Mouse (Mus musculus) cerebellum, postnatal 25 days (tissue): Measurements from ENCODE around the gene Cgnl1.

Source experiments
- DNase-seq, 2 experiments: peaks; one replicate each; pipeline ENCODE4 v3.0.0; 2021; ENCODE audit warnings: mixed read lengths in 2 of 2

The Cgnl1 gene

GRCm38 (mm10) chr9:71770991-71771767, at the start of gene Cgnl1:
Gene Cgnl1, minus strand, starts transcription at chr9:71771602.
- peak; percentile 78 to 81 for DNase-seq

- no peak for DNase-seq
Observed at GRCm38 (mm10) chr9:71818453-71818852, 47.1 kb upstream of the Cgnl1 start.

- no peak for DNase-seq
Observed at GRCm38 (mm10) chr9:71816121-71816520, 44.7 kb upstream of the Cgnl1 start.

- no peak for DNase-seq
Observed at GRCm38 (mm10) chr9:71813565-71813964, 42.2 kb upstream of the Cgnl1 start.

GRCm38 (mm10) chr9:71812914-71813313, 41.5 kb upstream of the Cgnl1 start:
- DNase-seq = no peak

- no peak for DNase-seq
Observed at GRCm38 (mm10) chr9:71812402-71812801, 41.0 kb upstream of the Cgnl1 start.

GRCm38 (mm10) chr9:71811404-71811803, 40.0 kb upstream of the Cgnl1 start:
- DNase-seq = no peak

- no peak for DNase-seq
Observed at GRCm38 (mm10) chr9:71810723-71811122, 39.3 kb upstream of the Cgnl1 start.

GRCm38 (mm10) chr9:71808640-71809254, 37.3 kb upstream of the Cgnl1 start:
- peak; percentile 43 for DNase-seq

GRCm38 (mm10) chr9:71807801-71808200, 36.4 kb upstream of the Cgnl1 start:
- no peak for DNase-seq

GRCm38 (mm10) chr9:71806422-71806805, 35.0 kb upstream of the Cgnl1 start:
- peak; percentile 90 to 93 for DNase-seq

- peak in 1 of 2 experiments; percentile 38 for DNase-seq
Observed at GRCm38 (mm10) chr9:71805646-71806421, 34.4 kb upstream of the Cgnl1 start.

- DNase-seq = no peak
Observed at GRCm38 (mm10) chr9:71804116-71804515, 32.7 kb upstream of the Cgnl1 start.

GRCm38 (mm10) chr9:71803281-71803680, 31.9 kb upstream of the Cgnl1 start:
- DNase-seq = no peak

GRCm38 (mm10) chr9:71799598-71799997, 28.2 kb upstream of the Cgnl1 start:
- no peak for DNase-seq

GRCm38 (mm10) chr9:71798176-71798575, 26.8 kb upstream of the Cgnl1 start:
- DNase-seq = no peak

- DNase-seq = no peak
Observed at GRCm38 (mm10) chr9:71777404-71777803, 6.0 kb upstream of the Cgnl1 start.

GRCm38 (mm10) chr9:71776337-71776736, 4.9 kb upstream of the Cgnl1 start:
- DNase-seq = peak; percentile 54 to 68

GRCm38 (mm10) chr9:71773563-71773962, 2.2 kb upstream of the Cgnl1 start:
- DNase-seq = no peak

- DNase-seq = peak; percentile 60 to 80
Observed at GRCm38 (mm10) chr9:71772338-71772737, 936 bp upstream of the Cgnl1 start.

GRCm38 (mm10) chr9:71770484-71770883, 918 bp downstream of the Cgnl1 start:
- peak in 1 of 2 experiments; percentile 39 for DNase-seq

GRCm38 (mm10) chr9:71769701-71770100, 1.7 kb downstream of the Cgnl1 start:
- no peak for DNase-seq

- DNase-seq = peak in 1 of 2 experiments; percentile 46
Observed at GRCm38 (mm10) chr9:71768119-71768518, 3.3 kb downstream of the Cgnl1 start.

- no peak for DNase-seq
Observed at GRCm38 (mm10) chr9:71766902-71767301, 4.5 kb downstream of the Cgnl1 start.
